ENCODE assay signal across 27 mouse cellular contexts in genomic region chr8:11710415-11710814, GRCm38 (mm10). TPM values are rescaled to one million over a fixed set of nuclear protein-coding genes. Genes with fewer than 3 reads are reported as not detected.
DNase-seq lines count a peak whose midpoint lies in the region; ATAC-seq and TF ChIP-seq lines count a peak whose summit lies in the region.
"Had no signal": no experiment of that assay in that cellular context is flagged by ENCODE, and none has a peak within 500 bp of the region (broad histone marks: within the 10 kb centered on the region; RNA-seq: fewer than 3 reads in every experiment).

No protein-coding gene starts in this region.

- H3K9ac ChIP-seq in liver, adult 2 months (ENCODE audit: low read depth, low read length), result no peak overlapping the region
- H3K9ac ChIP-seq in intestine, embryonic 16.5 days (ENCODE audit: low read depth, low read length), result 0 out of 2 replicates have a peak overlapping the region, but pooled peaks have one; percentile 1
- no peak overlapping the region for H3K9ac ChIP-seq in liver, embryonic 11.5 days (ENCODE audit: low read depth, low read length)
- no peak overlapping the region for H3K9ac ChIP-seq in liver, postnatal 0 days (replicated peaks)
- H3K9ac ChIP-seq in hindbrain, embryonic 11.5 days (ENCODE audit: low read depth, low read length), result no peak overlapping the region
- H3K9ac ChIP-seq: hindbrain, embryonic 13.5 days; limb, embryonic 12.5 days; lung, embryonic 14.5 days had no signal

- H3K4me2 ChIP-seq in intestine, embryonic 16.5 days (ENCODE audit: low read depth, low read length), result peak overlapping the region; percentile 11; the same call in 1 of the 2 replicates
- H3K4me2 ChIP-seq in liver, embryonic 11.5 days, result 0 out of 2 replicates have a peak overlapping the region, but pooled peaks have one; percentile 4
- H3K4me2 ChIP-seq in liver, postnatal 0 days (ENCODE audit: low read depth, low read length), result no peak overlapping the region
- no peak overlapping the region for H3K4me2 ChIP-seq in hindbrain, embryonic 11.5 days (replicated peaks; ENCODE audit: low read depth, low read length)
- H3K4me2 ChIP-seq: hindbrain, embryonic 13.5 days; limb, embryonic 12.5 days; lung, embryonic 14.5 days had no signal

- 0 out of 2 replicates have a peak, but pooled peaks have one; percentile 5 for TF ChIP-seq CTCF in liver, adult 2 months (IDR thresholded peaks at IDR 0.05; ENCODE audit: low read depth, low read length)
- no peak for TF ChIP-seq CTCF in liver, postnatal 0 days (IDR thresholded peaks at IDR 0.05; ENCODE audit: low read depth)

- peak; percentile 76 for DNase-seq in liver, adult 2 months (ENCODE audit: extremely low read depth, low read depth, low spot score)
- no peak for DNase-seq in liver
- no peak for DNase-seq in liver, embryonic 11.5 days (ENCODE audit: low spot score)
- no peak for DNase-seq in liver, postnatal 0 days
- DNase-seq in hindbrain, embryonic 11.5 days (ENCODE audit: low spot score), result no peak
- no peak for DNase-seq in thymus, postnatal 0 days (ENCODE audit: low spot score)
- DNase-seq: adrenal gland, adult 8-10 months; cerebellum, adult 18-20 months; cerebellum, postnatal 14 days; heart, postnatal 10 days; kidney, adult 9 months; kidney, postnatal 25 days; lung, embryonic 14.5 days; lung, postnatal 36 days; thymus, postnatal 14 days had no signal

- no peak for TF ChIP-seq EP300 in liver, postnatal 0 days (IDR thresholded peaks at IDR 0.05; ENCODE audit: low read depth)

- no peaks in the 10 kb centered on the region for H3K36me3 ChIP-seq in liver, adult 2 months (ENCODE audit: control insufficient read depth, insufficient read depth, low read length)
- H3K36me3 ChIP-seq in intestine, embryonic 16.5 days (ENCODE audit: control insufficient read depth, insufficient read depth, low read length), result no peaks in the 10 kb centered on the region
- no peaks in the 10 kb centered on the region for H3K36me3 ChIP-seq in liver, embryonic 11.5 days (ENCODE audit: control insufficient read depth, insufficient read depth, low read length)
- no peaks in the 10 kb centered on the region for H3K36me3 ChIP-seq in liver, postnatal 0 days (replicated peaks; ENCODE audit: insufficient read depth, low read length)
- H3K36me3 ChIP-seq in hindbrain, embryonic 11.5 days (ENCODE audit: control insufficient read depth, insufficient read depth, low read length), result no peaks in the 10 kb centered on the region
- H3K36me3 ChIP-seq: hindbrain, embryonic 13.5 days; limb, embryonic 12.5 days had no signal

- no peaks in the 10 kb centered on the region for H3K9me3 ChIP-seq in intestine, embryonic 16.5 days (ENCODE audit: control insufficient read depth, low read length)
- no peaks in the 10 kb centered on the region for H3K9me3 ChIP-seq in liver, embryonic 11.5 days (ENCODE audit: control insufficient read depth, low read length)
- no peaks in the 10 kb centered on the region for H3K9me3 ChIP-seq in liver, postnatal 0 days (ENCODE audit: low read length)
- H3K9me3 ChIP-seq in hindbrain, embryonic 11.5 days (ENCODE audit: control insufficient read depth, low read length), result no peaks in the 10 kb centered on the region
- H3K9me3 ChIP-seq: hindbrain, embryonic 13.5 days; limb, embryonic 12.5 days had no signal

- H3K27me3 ChIP-seq in liver, adult 2 months (ENCODE audit: control insufficient read depth, insufficient read depth, low read length), result no peaks in the 10 kb centered on the region
- H3K27me3 ChIP-seq in intestine, embryonic 16.5 days (replicated peaks; ENCODE audit: control insufficient read depth, insufficient read depth, low read length), result no peaks in the 10 kb centered on the region
- H3K27me3 ChIP-seq in liver, embryonic 11.5 days (replicated peaks; ENCODE audit: control insufficient read depth, insufficient read depth, low read length), result no peaks in the 10 kb centered on the region
- H3K27me3 ChIP-seq in liver, postnatal 0 days (ENCODE audit: insufficient read depth, low read length), result no peaks in the 10 kb centered on the region
- H3K27me3 ChIP-seq in hindbrain, embryonic 11.5 days (ENCODE audit: control insufficient read depth, insufficient read depth, low read length), result no peaks in the 10 kb centered on the region
- H3K27me3 ChIP-seq: hindbrain, embryonic 13.5 days had no signal

- no peak for TF ChIP-seq POLR2A in liver, adult 2 months (IDR thresholded peaks at IDR 0.05; ENCODE audit: extremely low read depth, insufficient read depth, low read length)

- H3K4me3 ChIP-seq in liver, adult 2 months (ENCODE audit: insufficient read depth, low read depth, low read length), result no peak overlapping the region
- no peak overlapping the region for H3K4me3 ChIP-seq in intestine, embryonic 16.5 days (ENCODE audit: low read length)
- H3K4me3 ChIP-seq in liver, embryonic 11.5 days (ENCODE audit: low read depth, low read length), result no peak overlapping the region
- H3K4me3 ChIP-seq in liver, postnatal 0 days (ENCODE audit: low read depth, low read length), result no peak overlapping the region
- H3K4me3 ChIP-seq in hindbrain, embryonic 11.5 days (ENCODE audit: low read depth, low read length), result no peak overlapping the region
- H3K4me3 ChIP-seq: hindbrain, embryonic 13.5 days; limb, embryonic 12.5 days had no signal

- H3K4me1 ChIP-seq in liver, adult 2 months (ENCODE audit: control insufficient read depth, insufficient read depth, low read length), result peaks cover 5% of the 10 kb centered on the region
- peaks cover 28% of the 10 kb centered on the region; the same call in 1 of the 2 replicates for H3K4me1 ChIP-seq in intestine, embryonic 16.5 days (ENCODE audit: control insufficient read depth, insufficient read depth, low read length)
- H3K4me1 ChIP-seq in liver, embryonic 11.5 days (replicated peaks; ENCODE audit: control insufficient read depth, insufficient read depth, low read length), result no peaks in the 10 kb centered on the region
- H3K4me1 ChIP-seq in liver, postnatal 0 days (ENCODE audit: insufficient read depth), result peaks cover 14% of the 10 kb centered on the region
- H3K4me1 ChIP-seq in hindbrain, embryonic 11.5 days (replicated peaks; ENCODE audit: control insufficient read depth, insufficient read depth, low read length), result no peaks in the 10 kb centered on the region

- WGBS in liver, adult 2 months, result 22% methylated on average over 5 of the region's 5 CpGs
- WGBS in intestine, embryonic 16.5 days, result 36% methylated on average over 5 of the region's 5 CpGs
- 39% methylated on average over 5 of the region's 5 CpGs for WGBS in liver, embryonic 11.5 days
- 49% methylated on average over 5 of the region's 5 CpGs for whole genome bisulfite sequencing in liver, postnatal 0 days (ENCODE audit: insufficient replicate concordance)
- WGBS in hindbrain, embryonic 11.5 days, result 54% methylated on average over 5 of the region's 5 CpGs

- peak; percentile 65 for ATAC-seq in intestine, embryonic 16.5 days
- peak; percentile 64; the same call in 1 of the 2 replicates for ATAC-seq in liver, embryonic 11.5 days (replicated peaks; ENCODE audit: low FRiP score)
- peak; percentile 80 for ATAC-seq in liver, postnatal 0 days
- no peak for ATAC-seq in hindbrain, embryonic 11.5 days (ENCODE audit: low FRiP score)

- no peaks in the 10 kb centered on the region for H3K79me2 ChIP-seq in liver, adult 2 months (ENCODE audit: control insufficient read depth, insufficient read depth, low read length)

- H3K27ac ChIP-seq in liver, adult 2 months (replicated peaks; ENCODE audit: insufficient read depth, low read depth, low read length), result peak overlapping the region; percentile 25; the same call in 1 of the 2 replicates
- peak overlapping the region; percentile 40 for H3K27ac ChIP-seq in intestine, embryonic 16.5 days (ENCODE audit: low read length)
- H3K27ac ChIP-seq in liver, embryonic 11.5 days (ENCODE audit: low read depth, low read length), result 0 out of 2 replicates have a peak overlapping the region, but pooled peaks have one; percentile 32
- peak overlapping the region; percentile 72 for H3K27ac ChIP-seq in liver, postnatal 0 days (ENCODE audit: low read depth)
- no peak overlapping the region for H3K27ac ChIP-seq in hindbrain, embryonic 11.5 days (ENCODE audit: low read depth, low read length)
- H3K27ac ChIP-seq: hindbrain, embryonic 13.5 days; limb, embryonic 12.5 days had no signal

RNA-seq across cellular contexts. Expression of gene 1700016D06Rik, which starts 9.6 kb away (rescaled TPM):
- not detected in 2 replicates for total RNA-seq in liver, adult 2 months (2014; rRNA removed)
- polyA plus RNA-seq in liver, adult 2 months (2012; rRNA removed), result not detected in 2 replicates
- not detected in 2 replicates for polyA plus RNA-seq in intestine, embryonic 16.5 days (2015; fragmentation: Nextera tagmentation; extraction: Ambion mirVana)
- polyA plus RNA-seq in liver, embryonic 11.5 days (2014; fragmentation: Nextera tagmentation; extraction: Ambion mirVana), result not detected in 2 replicates
- polyA plus RNA-seq in liver, postnatal 0 days (2015; fragmentation: Nextera tagmentation; extraction: Ambion mirVana), result not detected in 2 replicates
- not detected in 2 replicates for polyA plus RNA-seq in hindbrain, embryonic 11.5 days (2014; fragmentation: Nextera tagmentation; extraction: Ambion mirVana)
- polyA plus RNA-seq in thymus, postnatal 0 days (2015; fragmentation: Nextera tagmentation; extraction: Ambion mirVana), result not detected in 2 replicates
- total RNA-seq: adrenal gland, adult 8-10 months; gastrocnemius, postnatal 4 days; heart, postnatal 10 days; left cerebral cortex, postnatal 14 days; megakaryocyte-erythroid progenitor cell, adult 5-6 weeks; MEL; neutrophil, adult 5-6 weeks had no signal
- polyA plus RNA-seq: C2C12; embryonic facial prominence, embryonic 11.5 days; forebrain, embryonic 11.5 days; hindbrain, embryonic 13.5 days; limb, embryonic 12.5 days; lung, embryonic 14.5 days; small intestine, adult 2 months had no signal

RNA-seq across cellular contexts. Expression of gene Arhgef7, which starts 17.1 kb away (rescaled TPM):
- total RNA-seq in liver, adult 2 months (2014; rRNA removed), result 15.8 and 19.3 TPM in 2 replicates
- 11.0 and 12.4 TPM in 2 replicates for polyA plus RNA-seq in liver, adult 2 months (2012; rRNA removed)
- 23.9 and 24.0 TPM in 2 replicates for polyA plus RNA-seq in intestine, embryonic 16.5 days (2015; fragmentation: Nextera tagmentation; extraction: Ambion mirVana)
- 30.1 and 31.1 TPM in 2 replicates for polyA plus RNA-seq in liver, embryonic 11.5 days (2014; fragmentation: Nextera tagmentation; extraction: Ambion mirVana)
- 7.6 and 9.2 TPM in 2 replicates for polyA plus RNA-seq in liver, postnatal 0 days (2015; fragmentation: Nextera tagmentation; extraction: Ambion mirVana)
- polyA plus RNA-seq in hindbrain, embryonic 11.5 days (2014; fragmentation: Nextera tagmentation; extraction: Ambion mirVana), result 54.3 and 57.0 TPM in 2 replicates
- polyA plus RNA-seq in thymus, postnatal 0 days (2015; fragmentation: Nextera tagmentation; extraction: Ambion mirVana), result 16.5 and 16.6 TPM in 2 replicates

Comparison
In these comparisons a context has a peak if more than half of its experiments do, and no peak if none do; other contexts are left out.
1. H3K4me2 ChIP-seq: peak in intestine, embryonic 16.5 days (single experiment) and liver, embryonic 11.5 days (single experiment); none in liver, postnatal 0 days (single experiment) and hindbrain, embryonic 11.5 days (single experiment).